Mouse (Mus musculus): ENCODE measurements around the gene Timm13.

The Timm13 gene

DNA sequence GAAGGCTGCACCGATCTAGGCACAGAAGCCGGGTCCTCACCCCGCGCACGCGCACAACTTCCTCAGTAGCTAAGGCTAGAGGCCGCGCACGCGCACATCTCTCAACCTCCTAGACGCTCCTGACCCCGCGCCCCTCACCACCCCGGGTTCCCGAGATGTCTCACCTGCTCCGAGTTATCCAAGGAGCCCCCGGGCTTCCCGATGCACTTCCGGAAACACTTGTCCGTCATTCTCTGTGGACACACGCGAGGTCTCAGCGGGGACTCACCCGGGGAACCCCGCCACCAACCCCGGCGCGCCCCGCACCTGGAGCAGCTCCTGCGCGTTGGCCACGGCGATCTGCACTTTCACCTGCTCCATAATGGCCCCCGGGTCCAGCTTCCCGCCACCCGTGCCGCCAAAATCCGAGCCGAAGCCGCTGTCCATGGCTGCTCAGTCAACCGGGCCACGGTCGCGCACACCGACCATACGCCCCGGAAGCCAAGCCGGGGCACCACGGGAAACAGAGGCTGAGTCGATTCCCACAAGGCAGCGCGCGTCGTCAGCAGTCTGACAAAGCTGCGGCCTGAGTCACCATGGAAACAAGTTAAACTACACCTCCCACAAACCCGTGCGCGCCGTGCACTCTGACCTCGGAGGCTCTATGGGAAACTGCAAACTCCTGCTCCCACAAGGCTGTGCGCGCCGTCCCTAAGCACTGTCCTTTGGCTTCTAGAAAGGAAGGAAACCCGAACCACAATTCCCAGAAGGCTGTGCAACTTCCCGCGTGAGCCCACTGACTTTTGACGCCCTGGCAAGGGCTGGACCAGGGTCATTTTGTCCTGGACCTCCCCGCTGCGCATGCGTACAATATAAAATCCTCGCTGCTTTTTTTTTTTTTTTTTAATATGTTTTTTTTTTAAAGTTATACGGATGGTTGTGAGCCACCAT, at the start of gene Timm13:
Timm13 (minus strand) TSS at position 652 of the 930 bp plus-strand sequence.
- in situ Hi-C loops (cut with MboI; ENCODE audit: low sequenced_read_pairs): no loop called here

DNA sequence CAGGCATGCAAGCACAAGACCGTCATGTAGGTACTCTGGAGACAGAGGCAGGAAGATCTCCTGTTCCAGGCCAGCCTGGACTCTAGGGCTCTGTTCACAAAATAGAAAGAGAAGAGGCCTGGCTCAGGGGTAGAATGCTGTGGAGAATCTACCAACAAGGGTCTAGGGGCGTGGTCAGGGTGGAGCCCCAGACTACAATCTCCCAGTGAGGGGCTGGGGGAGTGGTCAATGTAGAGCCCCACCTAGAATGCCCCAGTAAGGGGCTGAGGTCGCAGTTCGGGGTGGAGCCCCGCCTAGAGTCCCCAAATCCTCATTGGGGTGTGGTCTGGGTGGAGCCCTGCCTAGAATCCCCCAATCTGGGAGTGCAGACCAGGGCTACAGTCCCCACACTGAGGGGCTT, 49.5 kb upstream of the Timm13 start:
- in situ Hi-C loops (cut with MboI; ENCODE audit: low sequenced_read_pairs): no loop called here

DNA sequence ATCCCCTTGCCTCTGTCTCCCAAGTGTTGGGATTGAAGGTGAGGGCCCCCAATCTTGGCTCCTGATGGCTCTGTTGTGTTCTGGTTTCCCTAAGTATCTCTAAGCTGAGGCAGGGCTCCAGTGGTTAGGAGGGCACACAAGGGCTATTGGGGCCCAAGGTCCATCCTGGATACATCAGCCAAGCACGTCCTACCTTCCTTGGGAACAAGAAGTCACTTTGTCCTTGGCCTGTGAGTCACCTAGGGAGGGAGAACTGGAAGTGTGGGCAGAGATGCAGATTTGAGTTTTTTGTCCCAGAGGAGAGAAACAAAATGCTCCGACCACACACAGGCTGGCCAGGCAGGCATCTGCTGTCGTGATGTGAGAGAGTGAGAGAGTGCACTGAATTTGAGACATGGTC, 48.3 kb upstream of the Timm13 start:
- in situ Hi-C loops (cut with MboI; ENCODE audit: low sequenced_read_pairs): no loop called here

DNA sequence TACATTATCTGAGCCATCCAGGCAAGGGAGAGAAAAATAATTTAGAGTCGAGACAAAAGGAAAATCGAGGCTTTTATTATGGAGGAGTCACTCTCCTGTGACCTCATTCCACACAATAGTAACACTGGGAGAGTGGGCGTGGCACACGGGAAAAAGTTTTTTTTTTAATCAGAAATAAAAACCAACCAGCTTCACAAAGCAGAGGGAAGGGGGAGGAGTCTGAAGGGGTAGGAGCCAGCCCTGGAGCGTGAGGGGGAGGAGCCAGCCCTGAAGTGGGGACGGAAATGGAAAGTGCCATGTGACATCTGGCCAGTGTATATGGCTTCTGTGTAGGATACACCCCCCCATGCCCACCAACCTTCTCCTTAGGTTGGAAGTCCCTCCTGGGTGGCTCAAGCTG, 47.8 kb upstream of the Timm13 start:
- in situ Hi-C loops (cut with MboI; ENCODE audit: low sequenced_read_pairs): no loop called here

DNA sequence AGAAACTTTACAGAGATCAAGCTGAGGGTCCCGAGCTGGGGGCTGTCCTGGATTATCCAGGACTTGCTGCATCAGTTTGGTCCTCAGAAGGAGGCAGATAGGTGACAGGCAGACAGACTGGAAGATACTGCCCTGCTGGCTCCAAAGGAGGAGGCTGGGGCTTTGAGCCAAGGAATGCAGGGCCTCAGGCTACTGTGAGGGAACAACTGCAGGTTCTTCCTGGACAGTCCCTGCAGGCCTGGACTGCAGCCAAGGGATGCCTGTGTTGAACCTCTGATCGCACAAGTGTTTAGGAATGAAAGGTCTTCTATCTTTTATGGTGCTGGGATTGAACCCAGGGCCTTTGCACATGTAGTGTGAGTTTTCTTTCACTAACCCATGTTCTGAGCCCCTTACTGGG, 47.0 kb upstream of the Timm13 start:
- in situ Hi-C loops (cut with MboI; ENCODE audit: low sequenced_read_pairs): no loop called here

DNA sequence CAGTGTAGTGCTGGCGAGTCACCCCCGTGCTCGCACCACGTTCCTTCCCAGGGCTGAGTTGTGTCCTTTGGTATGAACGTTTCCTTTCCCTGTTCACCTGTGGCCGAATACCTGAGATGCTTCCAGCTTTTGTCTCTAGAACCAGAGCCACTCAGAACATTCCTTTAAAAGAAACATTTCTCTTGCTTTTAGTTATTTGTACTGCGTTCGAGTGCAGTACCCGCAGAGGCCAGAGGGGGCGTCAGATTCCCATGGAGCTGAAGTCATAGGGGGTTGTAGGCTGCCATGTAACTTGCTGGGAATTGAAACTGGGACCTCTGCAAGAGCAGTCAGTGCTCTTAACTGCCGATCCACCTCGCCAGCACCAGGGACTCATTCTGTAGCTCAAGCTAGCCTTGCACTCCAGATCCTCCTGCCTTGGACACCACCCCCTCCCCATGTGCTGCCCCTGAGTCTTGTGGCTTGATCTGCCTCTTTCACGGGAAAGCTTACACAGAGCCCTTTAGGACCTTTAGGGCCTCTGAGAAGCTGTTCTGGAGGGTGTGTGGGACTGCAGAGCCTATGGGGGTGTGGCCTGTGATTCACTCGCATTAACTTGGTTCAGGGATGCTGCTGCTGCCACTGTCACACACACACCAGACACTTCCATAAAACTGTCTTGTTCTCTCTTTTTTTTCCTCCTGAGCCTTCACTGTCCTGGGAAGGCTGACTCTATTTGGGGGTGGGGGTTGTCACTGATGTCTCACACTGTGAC, 46.1 kb upstream of the Timm13 start:
- in situ Hi-C loops (cut with MboI; ENCODE audit: low sequenced_read_pairs): no loop called here

DNA sequence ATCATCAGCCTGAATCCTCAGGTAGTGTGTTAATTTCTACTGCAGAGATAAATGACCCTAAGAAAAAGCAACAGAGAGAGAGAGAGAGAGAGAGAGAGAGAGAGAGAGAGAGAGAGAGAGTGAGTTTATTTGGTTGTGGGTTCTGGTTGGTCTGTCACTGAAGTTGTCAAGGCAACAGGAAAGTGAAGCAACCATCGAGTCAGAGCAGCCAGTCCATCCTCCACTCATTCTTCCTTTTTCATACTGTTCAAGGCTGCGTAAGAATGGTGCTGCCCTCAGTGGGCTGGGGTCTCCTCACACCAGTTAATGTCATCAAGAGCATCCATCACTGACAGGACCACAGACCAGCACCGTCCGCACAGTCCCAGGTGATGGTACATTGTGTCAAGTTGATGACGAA, 43.5 kb upstream of the Timm13 start:
- in situ Hi-C loops (cut with MboI; ENCODE audit: low sequenced_read_pairs): no loop called here

DNA sequence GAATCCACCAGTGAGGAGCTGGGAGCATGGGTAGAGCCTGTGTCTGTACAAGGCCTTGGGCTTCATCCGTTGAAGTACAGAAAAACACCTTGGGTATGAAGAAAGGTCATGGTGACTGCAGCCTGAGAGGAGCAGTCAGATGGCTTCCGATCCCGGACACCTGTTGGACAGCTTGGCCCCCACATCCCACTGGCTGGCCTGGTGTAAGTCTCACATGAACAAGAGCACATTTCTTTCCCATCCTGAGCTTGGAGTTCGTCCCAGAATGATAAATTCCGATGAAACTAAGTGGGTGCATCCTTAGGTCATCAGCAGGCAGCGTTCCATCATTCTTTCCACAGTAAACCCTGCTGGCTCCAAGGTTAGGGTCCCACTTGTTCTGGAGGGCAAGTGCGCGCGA, 42.9 kb upstream of the Timm13 start:
- in situ Hi-C loops (cut with MboI; ENCODE audit: low sequenced_read_pairs): no loop called here

DNA sequence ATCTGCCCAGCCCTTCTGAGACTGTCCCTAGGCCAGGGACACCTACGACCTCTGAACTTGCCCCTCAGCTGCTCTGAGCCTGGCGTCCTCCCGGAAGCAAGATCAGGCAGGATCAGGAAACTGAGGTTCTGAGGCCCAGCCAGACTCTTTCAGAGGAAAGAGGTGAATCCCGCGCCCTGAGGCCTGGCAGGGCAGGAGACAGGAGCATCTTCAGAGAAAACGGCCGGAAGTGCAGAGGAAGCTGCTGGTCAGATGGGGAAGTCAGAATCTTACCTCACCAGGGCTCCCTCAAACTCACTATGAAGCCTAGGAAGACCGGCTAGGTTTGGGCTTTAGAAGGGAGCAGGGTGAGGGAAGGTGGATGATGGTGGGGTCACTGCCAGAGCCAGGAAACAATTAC, 42.1 kb upstream of the Timm13 start:
- in situ Hi-C loops (cut with MboI; ENCODE audit: low sequenced_read_pairs): no loop called here

DNA sequence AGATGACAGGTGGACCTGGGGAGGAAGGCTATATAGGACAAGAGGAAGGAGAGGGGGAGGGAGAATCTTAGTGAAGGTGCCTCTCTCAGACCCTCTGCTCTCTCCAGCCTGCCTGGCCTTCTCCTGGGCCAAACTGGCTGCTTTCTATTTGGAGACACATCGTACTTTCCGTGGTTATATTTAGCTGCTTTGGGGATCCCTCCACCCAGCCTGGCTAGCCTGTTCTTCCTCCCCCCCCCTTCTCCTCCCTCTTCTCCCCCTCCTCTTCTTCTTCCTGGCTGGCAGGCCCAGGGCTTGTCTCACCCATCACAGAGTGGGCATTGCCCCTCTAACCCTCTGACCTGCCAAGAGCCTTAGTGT, 40.2 kb upstream of the Timm13 start:
- in situ Hi-C loops (cut with MboI; ENCODE audit: low sequenced_read_pairs): no loop called here

DNA sequence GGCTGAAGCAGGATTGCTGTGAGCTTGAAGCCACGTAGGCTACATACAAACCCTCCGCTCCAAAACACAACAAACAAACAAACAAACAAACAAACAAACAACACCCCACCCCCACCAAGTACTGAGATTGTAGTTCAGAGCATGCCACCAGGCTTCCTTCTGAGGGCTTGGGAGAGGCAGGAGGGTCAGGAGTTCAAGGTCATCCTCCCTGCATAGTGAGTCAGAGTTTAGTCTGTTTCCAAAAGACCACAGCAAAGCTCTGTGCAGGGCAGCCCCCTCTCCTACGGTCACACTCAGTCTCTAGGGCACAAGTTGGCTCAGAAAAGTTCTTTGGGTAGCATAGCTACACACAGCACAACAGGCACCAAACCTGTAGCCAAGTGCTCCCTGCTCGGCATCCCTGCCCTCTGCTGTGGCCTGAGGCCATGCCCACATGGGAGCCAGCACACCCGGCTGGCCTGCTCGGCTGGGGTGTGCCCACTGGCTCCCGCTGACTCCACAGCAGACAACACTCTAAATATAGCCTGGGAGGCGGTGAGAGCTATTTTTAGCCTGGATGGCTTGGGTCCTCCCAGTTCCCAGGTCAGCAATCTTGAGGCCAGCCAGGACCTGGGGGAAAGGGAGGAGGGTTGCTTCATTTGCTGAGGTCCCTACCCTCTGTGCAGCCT, 39.7 kb upstream of the Timm13 start:
- in situ Hi-C loops (cut with MboI; ENCODE audit: low sequenced_read_pairs): no loop called here

DNA sequence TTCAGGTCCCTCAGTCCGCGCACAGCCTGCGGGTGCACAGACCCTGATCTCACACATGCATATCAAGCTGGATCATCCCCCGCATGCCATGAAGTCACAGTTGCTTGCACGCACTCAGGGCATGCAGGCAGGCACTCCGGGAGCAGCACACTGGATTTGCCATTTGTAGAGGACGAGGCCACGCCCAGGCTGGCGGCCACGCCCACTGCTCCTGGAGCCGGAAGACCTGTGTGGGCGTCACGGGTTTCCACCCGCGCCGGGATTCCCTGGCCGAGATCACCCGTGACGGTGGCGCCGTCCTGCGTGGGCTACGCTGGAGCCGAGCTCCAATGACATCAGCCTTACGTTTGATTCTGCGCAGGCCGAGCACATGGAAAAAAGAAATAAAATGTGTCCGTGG, 38.9 kb upstream of the Timm13 start:
- in situ Hi-C loops (cut with MboI; ENCODE audit: low sequenced_read_pairs): no loop called here

DNA sequence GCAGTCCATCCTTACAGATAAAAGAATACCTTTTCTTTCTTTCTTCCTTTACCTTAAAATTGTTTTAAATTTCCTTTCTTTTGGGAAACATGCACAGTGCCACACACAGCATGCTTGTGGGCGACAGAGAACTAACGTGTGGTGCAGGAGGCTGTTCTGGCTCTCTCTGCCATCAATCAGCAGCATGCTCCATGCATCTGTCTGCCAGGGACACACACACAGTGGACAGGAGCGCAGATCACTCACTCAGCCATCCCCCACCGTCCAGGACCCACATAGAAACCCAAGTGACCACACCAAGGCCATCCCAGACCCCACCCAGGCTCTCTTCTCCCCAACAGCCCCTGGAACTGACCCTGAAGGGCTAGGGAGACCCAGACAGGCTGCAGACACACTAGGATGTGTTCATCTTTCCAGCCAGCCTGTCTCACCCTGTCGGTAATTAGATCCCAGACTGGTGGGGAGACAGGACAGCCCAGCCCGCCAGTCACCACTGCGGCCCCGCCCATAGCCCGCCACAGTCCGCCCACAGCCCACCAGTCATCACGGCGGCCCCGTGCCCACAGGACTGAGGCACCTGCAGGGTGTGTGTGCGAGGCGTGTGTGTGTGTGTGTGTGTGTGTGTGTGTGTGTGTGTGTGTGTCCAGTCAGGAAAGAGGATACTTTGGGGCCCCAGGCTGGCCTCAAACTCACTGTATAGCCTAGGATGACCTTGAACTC, 38.2 kb upstream of the Timm13 start:
- in situ Hi-C loops (cut with MboI; ENCODE audit: low sequenced_read_pairs): no loop called here

DNA sequence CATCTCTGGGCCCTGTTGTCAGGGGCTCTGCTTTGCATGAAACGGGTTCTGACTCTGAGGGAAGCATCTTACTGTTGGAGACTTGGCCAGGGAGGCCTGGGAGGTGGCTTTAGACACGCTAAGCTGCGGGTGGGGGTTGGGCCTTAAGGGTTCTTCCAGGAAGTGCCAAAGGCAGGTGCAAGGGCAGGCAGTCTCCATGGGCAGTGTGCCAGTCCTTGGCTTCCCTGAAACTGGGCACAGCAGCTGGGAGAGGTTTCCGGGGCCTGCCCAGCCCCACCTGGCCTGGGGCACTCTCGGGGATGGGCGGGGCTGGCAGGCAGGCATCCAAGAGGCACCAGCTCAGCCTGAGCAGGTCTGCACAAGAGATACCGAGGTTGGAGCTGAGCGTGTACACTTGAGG, 36.9 kb upstream of the Timm13 start:
- in situ Hi-C loops (cut with MboI; ENCODE audit: low sequenced_read_pairs): no loop called here

DNA sequence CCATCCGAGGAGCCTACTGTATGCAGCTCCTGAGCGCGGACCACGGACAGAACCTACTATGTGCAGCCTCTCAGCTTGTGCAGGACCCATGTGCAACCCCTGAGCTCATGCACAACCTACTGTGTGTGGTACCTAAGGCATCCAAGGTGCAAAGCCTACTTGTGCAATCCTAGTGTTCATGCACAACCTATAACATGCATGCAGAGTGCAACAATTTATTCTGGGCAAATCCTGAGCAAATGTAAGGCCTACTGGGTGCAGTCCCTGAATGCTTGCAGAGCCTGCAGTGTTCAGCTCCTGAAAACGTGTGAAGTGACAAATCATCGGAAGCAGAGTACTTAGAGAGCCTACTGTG, 36.0 kb upstream of the Timm13 start:
- in situ Hi-C loops (cut with MboI; ENCODE audit: low sequenced_read_pairs): no loop called here

DNA sequence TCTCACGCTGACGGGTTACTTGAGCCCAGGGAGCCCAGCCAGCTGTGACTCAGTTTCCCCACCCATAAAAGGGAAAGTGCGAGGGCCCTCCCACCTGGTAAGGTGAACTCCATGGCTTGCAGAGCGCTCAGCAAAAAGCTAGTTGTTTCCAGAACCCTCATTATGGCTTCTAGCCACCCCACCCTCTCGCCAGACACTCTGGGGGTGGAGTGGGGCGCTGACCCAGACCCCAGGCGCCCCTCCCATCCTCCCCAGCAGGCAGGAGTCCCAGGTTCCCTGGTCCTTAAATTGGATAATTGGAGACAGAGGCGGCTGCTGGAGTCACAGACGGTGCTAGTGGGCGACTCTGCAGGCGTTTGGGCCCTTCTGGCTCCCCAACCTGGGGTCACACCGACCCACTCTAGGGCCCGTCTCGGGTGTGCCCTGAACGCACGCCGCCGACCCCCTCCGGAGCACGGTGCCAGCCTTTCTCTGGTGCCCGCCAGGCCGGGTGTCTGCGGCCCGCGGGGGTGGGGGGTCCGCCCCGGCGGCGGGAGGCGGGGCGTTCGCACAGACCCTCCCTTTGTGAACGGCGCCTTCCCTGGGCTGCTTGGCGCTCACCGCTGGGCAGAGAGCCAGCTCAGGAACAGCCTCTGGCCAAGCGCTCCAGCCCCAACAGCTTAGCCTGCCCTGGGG, 35.5 kb upstream of the Timm13 start:
- in situ Hi-C loops (cut with MboI; ENCODE audit: low sequenced_read_pairs): no loop called here

DNA sequence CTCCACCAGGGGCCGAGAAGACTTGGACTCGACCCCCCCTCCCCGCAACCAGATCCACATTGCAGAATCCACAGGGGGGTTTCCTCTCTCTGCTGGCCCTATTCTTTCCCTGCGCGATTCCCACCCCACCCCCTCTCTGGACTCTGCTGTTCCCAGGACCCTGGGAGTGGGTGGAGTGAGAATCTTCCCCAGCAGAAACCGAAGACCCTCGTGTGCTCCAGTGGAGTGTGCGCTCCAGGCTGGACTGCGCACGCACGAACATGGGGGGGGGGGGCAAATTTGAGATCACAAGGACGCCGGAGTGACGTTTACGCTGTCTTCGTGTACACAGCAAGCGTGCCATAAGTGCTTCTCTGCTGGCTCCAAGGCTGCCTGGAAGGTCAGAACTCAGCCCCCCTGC, 34.9 kb upstream of the Timm13 start:
- in situ Hi-C loops (cut with MboI; ENCODE audit: low sequenced_read_pairs): no loop called here

DNA sequence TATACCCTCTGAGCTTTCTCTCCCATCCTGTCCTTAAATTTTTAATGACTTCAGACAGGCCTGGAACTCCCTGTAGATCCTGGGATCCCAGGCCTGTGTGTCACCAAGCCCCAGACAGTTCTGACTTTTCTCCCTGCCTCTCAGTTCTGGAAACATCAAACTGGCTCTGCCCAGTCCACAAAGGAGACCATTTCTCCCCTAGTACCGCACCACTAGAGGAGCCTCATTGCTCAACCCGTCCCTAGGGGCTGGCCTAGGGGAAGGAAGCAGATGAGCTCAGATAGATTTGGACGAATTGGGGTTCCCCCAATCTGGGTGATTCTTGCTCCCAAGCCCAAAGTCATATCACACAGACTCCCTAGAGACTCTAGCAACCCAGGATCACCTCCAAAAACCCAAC, 34.5 kb upstream of the Timm13 start:
- in situ Hi-C loops (cut with MboI; ENCODE audit: low sequenced_read_pairs): no loop called here

DNA sequence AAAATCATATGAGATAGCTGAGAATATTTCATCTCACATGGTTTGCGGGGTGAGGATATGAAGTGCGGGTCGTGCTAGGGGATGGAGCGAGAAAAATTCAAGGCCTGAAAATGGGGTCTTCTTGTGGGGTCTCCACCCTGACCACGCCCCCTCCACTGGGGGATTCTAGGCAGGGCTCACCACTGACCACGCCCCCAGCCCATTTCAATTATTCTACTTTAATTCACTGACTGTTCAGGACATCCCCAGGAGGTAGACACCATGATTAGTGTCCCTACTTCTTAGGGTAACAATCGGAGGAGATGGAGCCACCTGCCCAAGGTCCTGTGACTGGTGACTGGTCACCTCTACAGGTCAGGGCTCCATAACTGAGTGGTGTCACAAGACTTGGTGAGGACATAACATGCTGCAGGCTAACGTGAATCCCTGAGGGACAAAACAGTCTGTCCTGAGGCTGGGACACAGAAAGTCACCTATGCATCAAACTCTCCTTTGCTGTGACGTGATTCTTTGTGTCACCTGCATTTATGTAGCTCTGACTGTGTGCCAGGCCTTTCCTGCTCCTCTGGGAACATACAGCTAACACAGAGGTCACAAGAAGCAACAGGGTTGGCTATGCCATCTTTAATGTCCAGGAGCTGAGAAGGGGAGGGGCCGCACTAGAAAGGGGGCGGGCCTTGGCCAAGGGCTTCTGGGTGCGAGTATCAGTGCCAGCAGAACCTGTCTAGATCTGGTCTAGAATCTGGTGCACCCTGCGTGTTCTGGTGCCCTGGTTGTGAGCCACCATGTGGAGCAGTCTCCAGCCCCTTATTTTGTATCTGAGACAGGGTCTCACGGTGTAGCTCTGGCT, 33.6 kb upstream of the Timm13 start:
- in situ Hi-C loops (cut with MboI; ENCODE audit: low sequenced_read_pairs): no loop called here

All from CH12F3 (cell line).